19 mouse cellular contexts compared by ENCODE assay signal in genomic region chr2:34065592-34065991, GRCm38 (mm10).
DNase-seq lines count a peak whose midpoint lies in the region; ATAC-seq and TF ChIP-seq lines count a peak whose summit lies in the region.
"Had no signal": no experiment of that assay in that cellular context is flagged by ENCODE, and none has a peak within 500 bp of the region (broad histone marks: within the 10 kb centered on the region; RNA-seq: fewer than 3 reads in every experiment).

No protein-coding gene starts in this region.

- no peaks in the 10 kb centered on the region for H3K4me1 ChIP-seq in hindbrain, postnatal 0 days (ENCODE audit: insufficient read depth, low read length)
- peaks cover 11% of the 10 kb centered on the region; the same call in 1 of the 2 replicates for H3K4me1 ChIP-seq in hindbrain, embryonic 10.5 days (replicated peaks)
- no peaks in the 10 kb centered on the region for H3K4me1 ChIP-seq in forebrain, postnatal 0 days (ENCODE audit: insufficient read depth)
- H3K4me1 ChIP-seq in heart, embryonic 12.5 days (replicated peaks): no peaks in the 10 kb centered on the region
- H3K4me1 ChIP-seq: kidney, embryonic 15.5 days; limb, embryonic 15.5 days had no signal

- no peak overlapping the region for H3K4me3 ChIP-seq in hindbrain, postnatal 0 days (ENCODE audit: low read length)
- H3K4me3 ChIP-seq in hindbrain, embryonic 10.5 days: no peak overlapping the region
- H3K4me3 ChIP-seq in forebrain, postnatal 0 days (ENCODE audit: low read depth, low read length): no peak overlapping the region
- H3K4me3 ChIP-seq in heart, embryonic 12.5 days: no peak overlapping the region
- H3K4me3 ChIP-seq: kidney, embryonic 15.5 days; limb, embryonic 15.5 days had no signal

- TF ChIP-seq CTCF in hindbrain, postnatal 0 days (IDR thresholded peaks at IDR 0.05; ENCODE audit: low read depth): no peak
- no peak for TF ChIP-seq CTCF in forebrain, postnatal 0 days (IDR thresholded peaks at IDR 0.05; ENCODE audit: low read depth)

- no peak overlapping the region for H3K4me2 ChIP-seq in hindbrain, postnatal 0 days (ENCODE audit: low read depth, low read length)
- H3K4me2 ChIP-seq in forebrain, postnatal 0 days (ENCODE audit: low read depth): no peak overlapping the region
- no peak overlapping the region for H3K4me2 ChIP-seq in heart, embryonic 12.5 days
- H3K4me2 ChIP-seq: heart, embryonic 11.5 days; kidney, embryonic 15.5 days; limb, embryonic 15.5 days; lung, embryonic 14.5 days had no signal

- H3K27ac ChIP-seq in hindbrain, postnatal 0 days: no peak overlapping the region
- no peak overlapping the region for H3K27ac ChIP-seq in hindbrain, embryonic 10.5 days
- H3K27ac ChIP-seq in forebrain, postnatal 0 days (ENCODE audit: low read depth, low read length): 0 out of 2 replicates have a peak overlapping the region, but pooled peaks have one; percentile 9
- H3K27ac ChIP-seq in heart, embryonic 12.5 days (ENCODE audit: poor library complexity, severe bottlenecking): no peak overlapping the region
- H3K27ac ChIP-seq: kidney, embryonic 15.5 days; limb, embryonic 15.5 days; liver, embryonic 14.5 days had no signal

- no peaks in the 10 kb centered on the region for H3K27me3 ChIP-seq in hindbrain, postnatal 0 days (ENCODE audit: insufficient read depth, low read length)
- no peaks in the 10 kb centered on the region for H3K27me3 ChIP-seq in hindbrain, embryonic 10.5 days (ENCODE audit: insufficient read depth, poor library complexity, severe bottlenecking)
- H3K27me3 ChIP-seq in forebrain, postnatal 0 days (ENCODE audit: insufficient read depth, low read length): no peaks in the 10 kb centered on the region
- H3K27me3 ChIP-seq in heart, embryonic 12.5 days (replicated peaks): no peaks in the 10 kb centered on the region
- H3K27me3 ChIP-seq: kidney, embryonic 15.5 days; limb, embryonic 15.5 days had no signal

- no peak overlapping the region for H3K9ac ChIP-seq in hindbrain, postnatal 0 days (replicated peaks; ENCODE audit: low read length)
- no peak overlapping the region for H3K9ac ChIP-seq in forebrain, postnatal 0 days
- no peak overlapping the region for H3K9ac ChIP-seq in heart, embryonic 12.5 days
- H3K9ac ChIP-seq: kidney, embryonic 15.5 days; limb, embryonic 15.5 days; liver, embryonic 14.5 days; lung, embryonic 14.5 days had no signal

- 75% methylated on average over 13 of the region's 13 CpGs for WGBS in hindbrain, postnatal 0 days
- WGBS in hindbrain, embryonic 10.5 days: 95% methylated on average over 13 of the region's 13 CpGs
- WGBS in forebrain, postnatal 0 days: 40% methylated on average over 13 of the region's 13 CpGs
- 91% methylated on average over 13 of the region's 13 CpGs for WGBS in heart, embryonic 12.5 days

- no peaks in the 10 kb centered on the region for H3K36me3 ChIP-seq in hindbrain, postnatal 0 days (ENCODE audit: insufficient read depth, low read length)
- H3K36me3 ChIP-seq in hindbrain, embryonic 10.5 days: no peaks in the 10 kb centered on the region
- no peaks in the 10 kb centered on the region for H3K36me3 ChIP-seq in forebrain, postnatal 0 days (ENCODE audit: insufficient read depth)
- no peaks in the 10 kb centered on the region for H3K36me3 ChIP-seq in heart, embryonic 12.5 days
- H3K36me3 ChIP-seq: kidney, embryonic 15.5 days; limb, embryonic 15.5 days had no signal

- ATAC-seq in hindbrain, postnatal 0 days: no peak
- peak; percentile 88 for ATAC-seq in forebrain, postnatal 0 days
- ATAC-seq in monocyte, adult 5-6 weeks (replicated peaks; ENCODE audit: insufficient number of reproducible peaks, low FRiP score, low TSS enrichment, poor library complexity, severe bottlenecking): no peak
- ATAC-seq in heart, embryonic 12.5 days (ENCODE audit: insufficient number of reproducible peaks, low FRiP score): no peak

- no peaks in the 10 kb centered on the region for H3K9me3 ChIP-seq in hindbrain, postnatal 0 days (ENCODE audit: low read length)
- H3K9me3 ChIP-seq in hindbrain, embryonic 10.5 days: no peaks in the 10 kb centered on the region
- no peaks in the 10 kb centered on the region for H3K9me3 ChIP-seq in forebrain, postnatal 0 days (ENCODE audit: low read length)
- H3K9me3 ChIP-seq in heart, embryonic 12.5 days (replicated peaks): no peaks in the 10 kb centered on the region
- H3K9me3 ChIP-seq: kidney, embryonic 15.5 days; limb, embryonic 15.5 days had no signal

- peak; percentile 21 for DNase-seq in hindbrain, postnatal 0 days (ENCODE audit: low spot score)
- DNase-seq in hindbrain, embryonic 10.5 days (ENCODE audit: low spot score): no peak
- DNase-seq in right cerebral cortex, adult 18-20 months: peak; percentile 8
- no peak for DNase-seq in right cerebral cortex, postnatal 25 days
- DNase-seq in forebrain, postnatal 0 days: peak; percentile 56
- DNase-seq: cerebellum, adult 8-10 months; cerebellum, postnatal 36 days; gastrocnemius, postnatal 14 days; heart, adult 11 months; kidney, adult 11 months; right cerebral cortex, postnatal 14 days; spleen, adult 18-20 months had no signal

Comparison
In these comparisons a context has a peak if more than half of its experiments do, and no peak if none do; other contexts are left out.
1. DNase-seq: peak in hindbrain, postnatal 0 days (single experiment), right cerebral cortex, adult 18-20 months (single experiment) and forebrain, postnatal 0 days (single experiment); none in hindbrain, embryonic 10.5 days (single experiment) and right cerebral cortex, postnatal 25 days (single experiment).